Mouse (Mus musculus) thymus, adult 2 months (tissue): ENCODE data around the gene Coro2b.

ENCODE experiments used
- CTCF ChIP-seq: fragments of 200-500 bp; IDR thresholded peaks from 2 replicates; pipeline ENCODE4 v1.5.1; 2012; ENCODE audit warnings: mild to moderate bottlenecking, control low read depth, low read length, moderate library complexity, borderline replicate concordance; ENCODE audit not compliant: control insufficient read depth, poor library complexity, insufficient read depth; ENCODE audit errors: extremely low read depth
- POLR2A ChIP-seq: fragments of 200-500 bp; IDR thresholded peaks from 2 replicates; pipeline ENCODE4 v1.6.1; 2012; ENCODE audit warnings: mild to moderate bottlenecking, low read length, control low read depth, moderate library complexity; ENCODE audit not compliant: control insufficient read depth, poor library complexity, insufficient read depth; ENCODE audit errors: extremely low read depth

DNA sequence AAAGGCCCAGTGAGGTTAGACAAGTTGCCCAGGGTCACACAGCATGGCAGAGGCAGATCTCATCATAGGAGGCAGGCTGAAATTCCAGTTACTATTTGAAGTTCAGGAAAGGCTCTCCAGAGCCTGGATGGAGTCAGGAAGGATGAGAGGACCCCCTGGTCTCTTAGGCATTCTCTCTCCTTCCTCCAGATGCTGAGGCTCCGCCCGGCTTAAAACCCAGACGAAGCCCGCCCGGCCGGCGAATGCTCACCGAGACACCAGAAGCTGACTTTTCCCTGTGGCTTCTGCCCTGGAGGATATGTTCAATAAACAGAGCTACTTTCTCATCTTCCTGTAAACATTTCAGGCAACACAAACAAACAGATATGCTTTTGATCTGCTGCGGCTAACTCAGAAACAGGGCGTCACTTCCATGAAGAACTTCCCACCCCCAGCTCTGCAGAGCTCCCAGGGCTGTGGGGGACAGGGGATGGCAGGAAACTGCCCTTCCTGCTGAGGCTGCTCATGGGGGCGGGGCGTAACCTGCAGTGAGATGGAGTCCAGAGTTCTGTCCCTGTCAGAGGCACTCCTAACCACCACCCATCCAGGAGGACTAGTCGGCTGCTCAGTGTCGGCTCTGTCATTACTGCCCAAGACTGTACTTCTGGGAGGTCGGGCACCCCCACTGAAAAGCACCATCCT lies 13.9 kb downstream of the Coro2b start:
- TF ChIP-seq CTCF (no peak), POLR2A (no peak)
